In genomic region chr5:3930760-3931159, GRCm38 (mm10) we compare ENCODE assay signal across 18 mouse cellular contexts. TPM values are rescaled to one million over a fixed set of nuclear protein-coding genes. Genes with fewer than 3 reads are reported as not detected.
DNase-seq lines count a peak whose midpoint lies in the region; ATAC-seq and TF ChIP-seq lines count a peak whose summit lies in the region.
"Had no signal": no experiment of that assay in that cellular context is flagged by ENCODE, and none has a peak within 500 bp of the region (broad histone marks: within the 10 kb centered on the region; RNA-seq: fewer than 3 reads in every experiment).

No protein-coding gene starts in this region.

- DNase-seq in forebrain, postnatal 0 days = no peak
- DNase-seq in adrenal gland, postnatal 36 days = no peak
- DNase-seq in spleen, postnatal 36 days (ENCODE audit: low spot score in 2 of 2) = no peak
- DNase-seq: adrenal gland, postnatal 25 days; cerebellum, adult 8-10 months; kidney, adult 8-10 months; kidney, postnatal 25 days; layer of hippocampus, adult 9-11 months; lung, adult 2 months; lung, postnatal 36 days had no signal

- 0 out of 2 replicates have a peak, but pooled peaks have one; percentile 27 for ATAC-seq in intestine, embryonic 16.5 days
- ATAC-seq in intestine, embryonic 15.5 days = no peak
- ATAC-seq in forebrain, postnatal 0 days = no peak
- ATAC-seq in limb, embryonic 13.5 days (ENCODE audit: low FRiP score, low read depth) = no peak
- ATAC-seq in neural tube, embryonic 14.5 days (ENCODE audit: low read depth) = no peak
- ATAC-seq: activated CD4-positive, CD25-positive, alpha-beta regulatory T cell, adult 4 months; Patski had no signal

- TF ChIP-seq CTCF in forebrain, postnatal 0 days (IDR thresholded peaks at IDR 0.05; ENCODE audit: low read depth) = no peak

- no peak overlapping the region for H3K27ac ChIP-seq in intestine, embryonic 16.5 days (ENCODE audit: low read length)
- H3K27ac ChIP-seq in intestine, embryonic 15.5 days = no peak overlapping the region
- no peak overlapping the region for H3K27ac ChIP-seq in forebrain, postnatal 0 days (ENCODE audit: low read depth, low read length)
- H3K27ac ChIP-seq in limb, embryonic 13.5 days = no peak overlapping the region
- H3K27ac ChIP-seq in neural tube, embryonic 14.5 days (ENCODE audit: low read depth, low read length) = no peak overlapping the region
- H3K27ac ChIP-seq: embryonic facial prominence, embryonic 12.5 days; heart, embryonic 13.5 days had no signal

- H3K27me3 ChIP-seq in intestine, embryonic 16.5 days (replicated peaks; ENCODE audit: control insufficient read depth, insufficient read depth, low read length) = no peaks in the 10 kb centered on the region
- H3K27me3 ChIP-seq in intestine, embryonic 15.5 days (replicated peaks) = no peaks in the 10 kb centered on the region
- no peaks in the 10 kb centered on the region for H3K27me3 ChIP-seq in forebrain, postnatal 0 days (ENCODE audit: insufficient read depth, low read length)
- H3K27me3 ChIP-seq in limb, embryonic 13.5 days = no peaks in the 10 kb centered on the region
- peaks cover 2% of the 10 kb centered on the region; the same call in 1 of the 2 replicates for H3K27me3 ChIP-seq in neural tube, embryonic 14.5 days (ENCODE audit: control insufficient read depth, insufficient read depth, low read length)
- H3K27me3 ChIP-seq: embryonic facial prominence, embryonic 12.5 days; heart, embryonic 13.5 days; Patski had no signal

- WGBS in intestine, embryonic 16.5 days = 48% methylated on average over 5 of the region's 5 CpGs
- WGBS in intestine, embryonic 15.5 days = 59% methylated on average over 5 of the region's 5 CpGs
- WGBS in forebrain, postnatal 0 days = 25% methylated on average over 5 of the region's 5 CpGs
- 23% methylated on average over 5 of the region's 5 CpGs for WGBS in limb, embryonic 13.5 days
- 31% methylated on average over 5 of the region's 5 CpGs for WGBS in neural tube, embryonic 14.5 days

- H3K9ac ChIP-seq in intestine, embryonic 16.5 days (ENCODE audit: low read depth, low read length) = no peak overlapping the region
- no peak overlapping the region for H3K9ac ChIP-seq in intestine, embryonic 15.5 days
- no peak overlapping the region; the same call in 1 of the 2 replicates for H3K9ac ChIP-seq in forebrain, postnatal 0 days
- no peak overlapping the region for H3K9ac ChIP-seq in limb, embryonic 13.5 days
- H3K9ac ChIP-seq in neural tube, embryonic 14.5 days (replicated peaks; ENCODE audit: low read depth, low read length) = 0 out of 2 replicates have a peak overlapping the region, but pooled peaks have one; percentile 2
- H3K9ac ChIP-seq: embryonic facial prominence, embryonic 12.5 days had no signal

- H3K4me2 ChIP-seq in intestine, embryonic 16.5 days (ENCODE audit: low read depth, low read length) = no peak overlapping the region
- H3K4me2 ChIP-seq in intestine, embryonic 15.5 days (replicated peaks) = no peak overlapping the region
- H3K4me2 ChIP-seq in forebrain, postnatal 0 days (ENCODE audit: low read depth) = peak overlapping the region; percentile 64
- peak overlapping the region; percentile 74 for H3K4me2 ChIP-seq in limb, embryonic 13.5 days (replicated peaks)
- peak overlapping the region; percentile 65 for H3K4me2 ChIP-seq in neural tube, embryonic 14.5 days (ENCODE audit: low read depth, low read length)

- no peaks in the 10 kb centered on the region for H3K36me3 ChIP-seq in intestine, embryonic 16.5 days (ENCODE audit: control insufficient read depth, insufficient read depth, low read length)
- no peaks in the 10 kb centered on the region for H3K36me3 ChIP-seq in intestine, embryonic 15.5 days
- no peaks in the 10 kb centered on the region for H3K36me3 ChIP-seq in forebrain, postnatal 0 days (ENCODE audit: insufficient read depth)
- H3K36me3 ChIP-seq in limb, embryonic 13.5 days = 0 out of 2 replicates have a peak, but pooled peaks cover 3% of the 10 kb centered on the region
- H3K36me3 ChIP-seq in neural tube, embryonic 14.5 days (ENCODE audit: control insufficient read depth, insufficient read depth, low read length) = no peaks in the 10 kb centered on the region
- H3K36me3 ChIP-seq: embryonic facial prominence, embryonic 12.5 days; heart, embryonic 13.5 days had no signal

- H3K4me3 ChIP-seq in intestine, embryonic 16.5 days (ENCODE audit: low read length) = no peak overlapping the region
- H3K4me3 ChIP-seq in intestine, embryonic 15.5 days (replicated peaks) = no peak overlapping the region
- peak overlapping the region; percentile 76 for H3K4me3 ChIP-seq in forebrain, postnatal 0 days (ENCODE audit: low read depth, low read length)
- H3K4me3 ChIP-seq in limb, embryonic 13.5 days = no peak overlapping the region
- H3K4me3 ChIP-seq in neural tube, embryonic 14.5 days (ENCODE audit: low read depth, low read length) = peak overlapping the region; percentile 87
- H3K4me3 ChIP-seq: heart, embryonic 13.5 days had no signal

- no peaks in the 10 kb centered on the region for H3K9me3 ChIP-seq in intestine, embryonic 16.5 days (ENCODE audit: control insufficient read depth, low read length)
- no peaks in the 10 kb centered on the region for H3K9me3 ChIP-seq in intestine, embryonic 15.5 days
- H3K9me3 ChIP-seq in forebrain, postnatal 0 days (ENCODE audit: low read length) = no peaks in the 10 kb centered on the region
- no peaks in the 10 kb centered on the region for H3K9me3 ChIP-seq in limb, embryonic 13.5 days
- H3K9me3 ChIP-seq in neural tube, embryonic 14.5 days (ENCODE audit: control insufficient read depth, low read length) = no peaks in the 10 kb centered on the region
- H3K9me3 ChIP-seq: embryonic facial prominence, embryonic 12.5 days; heart, embryonic 13.5 days had no signal

- H3K4me1 ChIP-seq in intestine, embryonic 16.5 days (ENCODE audit: control insufficient read depth, insufficient read depth, low read length) = peaks cover 12% of the 10 kb centered on the region
- H3K4me1 ChIP-seq in intestine, embryonic 15.5 days (replicated peaks) = peaks cover 10% of the 10 kb centered on the region; the same call in 1 of the 2 replicates
- no peaks in the 10 kb centered on the region; the same call in 1 of the 2 replicates for H3K4me1 ChIP-seq in forebrain, postnatal 0 days (ENCODE audit: insufficient read depth)
- H3K4me1 ChIP-seq in limb, embryonic 13.5 days = peaks cover 17% of the 10 kb centered on the region
- peaks cover 20% of the 10 kb centered on the region for H3K4me1 ChIP-seq in neural tube, embryonic 14.5 days (ENCODE audit: control insufficient read depth, insufficient read depth, low read length)

RNA-seq across cellular contexts. Expression of gene Akap9, which starts 2.9 kb away (rescaled TPM):
- polyA plus RNA-seq in intestine, embryonic 16.5 days (2015; fragmentation: Nextera tagmentation; extraction: Ambion mirVana) = 117 and 118 TPM in 2 replicates
- 118 and 131 TPM in 2 replicates for polyA plus RNA-seq in intestine, embryonic 15.5 days (2015; fragmentation: Nextera tagmentation; extraction: Ambion mirVana)
- total RNA-seq in forebrain, postnatal 0 days (2014; rRNA removed) = 90.4 and 110 TPM in 2 replicates
- 159 and 266 TPM in 2 replicates for polyA plus RNA-seq in forebrain, postnatal 0 days (2015; fragmentation: Nextera tagmentation; extraction: Ambion mirVana)
- polyA plus RNA-seq in limb, embryonic 13.5 days (2015; fragmentation: Nextera tagmentation; extraction: Ambion mirVana) = 182 and 184 TPM in 2 replicates
- polyA plus RNA-seq in neural tube, embryonic 14.5 days (2014; fragmentation: Nextera tagmentation; extraction: Ambion mirVana) = 330 and 342 TPM in 2 replicates
- total RNA-seq in adrenal gland, postnatal 36 days (2021) = 10 to 100 TPM; 73.6 to 91.7 TPM

RNA-seq across cellular contexts. Expression of gene Mterf1a, which starts 37.0 kb away (rescaled TPM):
- polyA plus RNA-seq in intestine, embryonic 16.5 days (2015; fragmentation: Nextera tagmentation; extraction: Ambion mirVana) = 7.2 and 8.5 TPM in 2 replicates
- polyA plus RNA-seq in intestine, embryonic 15.5 days (2015; fragmentation: Nextera tagmentation; extraction: Ambion mirVana) = 7.4 and 9.0 TPM in 2 replicates
- total RNA-seq in forebrain, postnatal 0 days (2014; rRNA removed) = 6.3 and 8.5 TPM in 2 replicates
- polyA plus RNA-seq in forebrain, postnatal 0 days (2015; fragmentation: Nextera tagmentation; extraction: Ambion mirVana) = 4.5 and 5.3 TPM in 2 replicates
- 8.3 and 9.0 TPM in 2 replicates for polyA plus RNA-seq in limb, embryonic 13.5 days (2015; fragmentation: Nextera tagmentation; extraction: Ambion mirVana)
- 7.1 and 8.2 TPM in 2 replicates for polyA plus RNA-seq in neural tube, embryonic 14.5 days (2014; fragmentation: Nextera tagmentation; extraction: Ambion mirVana)
- total RNA-seq in adrenal gland, postnatal 36 days (2021) = 1 to 10 TPM; 6.1 to 8.0 TPM

Comparison
In these comparisons a context has a peak if more than half of its experiments do, and no peak if none do; other contexts are left out.
1. H3K4me2 ChIP-seq: peak in forebrain, postnatal 0 days (single experiment), limb, embryonic 13.5 days (single experiment) and neural tube, embryonic 14.5 days (single experiment); none in intestine, embryonic 16.5 days (single experiment) and intestine, embryonic 15.5 days (single experiment).
2. H3K4me3 ChIP-seq: peak in forebrain, postnatal 0 days (single experiment) and neural tube, embryonic 14.5 days (single experiment); none in intestine, embryonic 16.5 days (single experiment), intestine, embryonic 15.5 days (single experiment) and limb, embryonic 13.5 days (single experiment).